Mouse (Mus musculus): ENCODE results near the gene Gm853. TPM values are rescaled to one million over a fixed set of nuclear protein-coding genes. Genes with fewer than 3 reads are reported as not detected.

Gene Gm853
- polyA plus RNA-seq, 1 experiment, result not detected

GRCm38 (mm10) chr4:130236361-130236760 lies 14.2 kb upstream of the Gm853 start:
- Histone ChIP-seq H3K4me3 (ENCODE audit: extremely low read depth, insufficient read depth, insufficient read length) (no peak overlapping the region), H3K36me3 (ENCODE audit: control insufficient read depth, insufficient read depth, low read length) (no peaks in the 10 kb centered on the region), H3K27me3 (ENCODE audit: control insufficient read depth, insufficient read depth, low read length) (no peaks in the 10 kb centered on the region), H3K4me1 (ENCODE audit: control insufficient read depth, insufficient read depth, insufficient read length) (no peaks in the 10 kb centered on the region), H3K27ac (ENCODE audit: insufficient read depth, low read length) (no peak overlapping the region)
- WGBS, result 67% methylated on average over 8 of the region's 8 CpGs
- no peak for DNase-seq (ENCODE audit: low read depth in 1 of 2, low spot score in 2 of 2)
- TF ChIP-seq POLR2A (IDR thresholded peaks at IDR 0.05; ENCODE audit: low read depth, low read length) (no peak), CTCF (IDR thresholded peaks at IDR 0.05; ENCODE audit: extremely low read depth, insufficient read depth, insufficient read length, insufficient replicate concordance) (no peak)

GRCm38 (mm10) chr4:130224071-130224470 lies 1.9 kb upstream of the Gm853 start:
- Histone ChIP-seq H3K36me3 (ENCODE audit: control insufficient read depth, insufficient read depth, low read length) (no peaks in the 10 kb centered on the region), H3K4me1 (ENCODE audit: control insufficient read depth, insufficient read depth, insufficient read length) (no peaks in the 10 kb centered on the region), H3K4me3 (ENCODE audit: extremely low read depth, insufficient read depth, insufficient read length) (no peak overlapping the region), H3K27ac (ENCODE audit: insufficient read depth, low read length) (no peak overlapping the region), H3K27me3 (ENCODE audit: control insufficient read depth, insufficient read depth, low read length) (no peaks in the 10 kb centered on the region)
- TF ChIP-seq POLR2A (IDR thresholded peaks at IDR 0.05; ENCODE audit: low read depth, low read length) (no peak), CTCF (IDR thresholded peaks at IDR 0.05; ENCODE audit: extremely low read depth, insufficient read depth, insufficient read length, insufficient replicate concordance) (no peak)
- DNase-seq (ENCODE audit: low read depth in 1 of 2, low spot score in 2 of 2), result no peak

- no peak for TF ChIP-seq POLR2A (IDR thresholded peaks at IDR 0.05; ENCODE audit: low read depth, low read length)
- TF ChIP-seq CTCF (IDR thresholded peaks at IDR 0.05; ENCODE audit: extremely low read depth, insufficient read depth, insufficient read length, insufficient replicate concordance), result no peak
- H3K4me3 ChIP-seq (ENCODE audit: extremely low read depth, insufficient read depth, insufficient read length), result no peak overlapping the region
- no peaks in the 10 kb centered on the region for H3K27me3 ChIP-seq (ENCODE audit: control insufficient read depth, insufficient read depth, low read length)
- H3K36me3 ChIP-seq (ENCODE audit: control insufficient read depth, insufficient read depth, low read length), result no peaks in the 10 kb centered on the region
- H3K27ac ChIP-seq (ENCODE audit: insufficient read depth, low read length), result no peak overlapping the region
- DNase-seq (ENCODE audit: low read depth in 1 of 2, low spot score in 2 of 2), result no peak
- no peaks in the 10 kb centered on the region for H3K4me1 ChIP-seq (ENCODE audit: control insufficient read depth, insufficient read depth, insufficient read length)
- WGBS, result 80% methylated on average over 9 of the region's 9 CpGs
Observed at GRCm38 (mm10) chr4:130220176-130220575, 2.0 kb downstream of the Gm853 start.

- no peak overlapping the region for H3K27ac ChIP-seq (ENCODE audit: insufficient read depth, low read length)
- no peaks in the 10 kb centered on the region for H3K4me1 ChIP-seq (ENCODE audit: control insufficient read depth, insufficient read depth, insufficient read length)
- no peaks in the 10 kb centered on the region for H3K27me3 ChIP-seq (ENCODE audit: control insufficient read depth, insufficient read depth, low read length)
- WGBS, result 89% methylated on average over 8 of the region's 8 CpGs
- H3K4me3 ChIP-seq (ENCODE audit: extremely low read depth, insufficient read depth, insufficient read length), result no peak overlapping the region
- DNase-seq (ENCODE audit: low read depth in 1 of 2, low spot score in 2 of 2), result no peak
- H3K36me3 ChIP-seq (ENCODE audit: control insufficient read depth, insufficient read depth, low read length), result no peaks in the 10 kb centered on the region
- TF ChIP-seq CTCF (IDR thresholded peaks at IDR 0.05; ENCODE audit: extremely low read depth, insufficient read depth, insufficient read length, insufficient replicate concordance), result no peak
- TF ChIP-seq POLR2A (IDR thresholded peaks at IDR 0.05; ENCODE audit: low read depth, low read length), result no peak
Observed at GRCm38 (mm10) chr4:130215392-130215791, 6.8 kb downstream of the Gm853 start.

DNA sequence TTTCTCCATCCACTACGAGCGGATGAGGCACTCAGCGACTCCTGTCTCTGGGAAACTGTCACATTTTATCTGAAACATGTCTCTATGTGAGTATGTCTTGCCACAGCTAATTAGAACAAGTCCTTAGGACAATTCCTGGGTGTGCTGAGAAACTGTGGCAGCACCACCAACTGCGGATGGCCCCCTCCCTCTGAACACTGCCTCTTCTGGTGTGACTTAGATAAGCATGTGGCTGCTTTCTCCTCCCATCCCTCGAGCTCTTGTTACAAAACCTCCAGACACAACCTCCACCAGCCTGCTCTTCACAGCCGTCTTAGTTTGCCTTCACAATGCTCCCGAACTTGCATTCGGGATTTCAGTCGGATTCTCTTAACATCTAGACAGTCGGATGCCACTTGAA lies 8.3 kb downstream of the Gm853 start:
- TF ChIP-seq POLR2A (IDR thresholded peaks at IDR 0.05; ENCODE audit: low read depth, low read length), result no peak
- TF ChIP-seq CTCF (IDR thresholded peaks at IDR 0.05; ENCODE audit: extremely low read depth, insufficient read depth, insufficient read length, insufficient replicate concordance), result no peak
- no peak overlapping the region for H3K27ac ChIP-seq (ENCODE audit: insufficient read depth, low read length)
- H3K4me3 ChIP-seq (ENCODE audit: extremely low read depth, insufficient read depth, insufficient read length), result no peak overlapping the region
- H3K36me3 ChIP-seq (ENCODE audit: control insufficient read depth, insufficient read depth, low read length), result no peaks in the 10 kb centered on the region
- DNase-seq (ENCODE audit: low read depth in 1 of 2, low spot score in 2 of 2), result no peak
- no peaks in the 10 kb centered on the region for H3K27me3 ChIP-seq (ENCODE audit: control insufficient read depth, insufficient read depth, low read length)
- H3K4me1 ChIP-seq (ENCODE audit: control insufficient read depth, insufficient read depth, insufficient read length), result no peaks in the 10 kb centered on the region
- WGBS, result 77% methylated on average over 10 of the region's 10 CpGs

GRCm38 (mm10) chr4:130213197-130213596 lies 9.0 kb downstream of the Gm853 start:
- no peak for TF ChIP-seq CTCF (IDR thresholded peaks at IDR 0.05; ENCODE audit: extremely low read depth, insufficient read depth, insufficient read length, insufficient replicate concordance)
- no peak for TF ChIP-seq POLR2A (IDR thresholded peaks at IDR 0.05; ENCODE audit: low read depth, low read length)
- H3K27ac ChIP-seq (ENCODE audit: insufficient read depth, low read length), result no peak overlapping the region
- H3K36me3 ChIP-seq (ENCODE audit: control insufficient read depth, insufficient read depth, low read length), result no peaks in the 10 kb centered on the region
- WGBS, result 86% methylated on average over 4 of the region's 4 CpGs
- no peak overlapping the region for H3K4me3 ChIP-seq (ENCODE audit: extremely low read depth, insufficient read depth, insufficient read length)
- no peaks in the 10 kb centered on the region for H3K27me3 ChIP-seq (ENCODE audit: control insufficient read depth, insufficient read depth, low read length)
- H3K4me1 ChIP-seq (ENCODE audit: control insufficient read depth, insufficient read depth, insufficient read length), result no peaks in the 10 kb centered on the region
- DNase-seq (ENCODE audit: low read depth in 1 of 2, low spot score in 2 of 2), result no peak

GRCm38 (mm10) chr4:130212421-130212820 lies 9.8 kb downstream of the Gm853 start:
- Histone ChIP-seq H3K27me3 (ENCODE audit: control insufficient read depth, insufficient read depth, low read length) (no peaks in the 10 kb centered on the region), H3K4me1 (ENCODE audit: control insufficient read depth, insufficient read depth, insufficient read length) (no peaks in the 10 kb centered on the region), H3K4me3 (ENCODE audit: extremely low read depth, insufficient read depth, insufficient read length) (no peak overlapping the region), H3K36me3 (ENCODE audit: control insufficient read depth, insufficient read depth, low read length) (no peaks in the 10 kb centered on the region), H3K27ac (ENCODE audit: insufficient read depth, low read length) (no peak overlapping the region)
- no peak for TF ChIP-seq POLR2A (IDR thresholded peaks at IDR 0.05; ENCODE audit: low read depth, low read length)
- TF ChIP-seq CTCF (IDR thresholded peaks at IDR 0.05; ENCODE audit: extremely low read depth, insufficient read depth, insufficient read length, insufficient replicate concordance), result no peak
- WGBS, result 68% methylated on average over 7 of the region's 7 CpGs
- no peak for DNase-seq (ENCODE audit: low read depth in 1 of 2, low spot score in 2 of 2)
